In genomic region chr10:82800094-82800493, GRCm38 (mm10) we compare ENCODE assay signal across 24 mouse cellular contexts. TPM values are rescaled to one million over a fixed set of nuclear protein-coding genes. Genes with fewer than 3 reads are reported as not detected.
DNase-seq lines count a peak whose midpoint lies in the region; ATAC-seq lines count a peak whose summit lies in the region.
"Had no signal": no experiment of that assay in that cellular context is flagged by ENCODE, and none has a peak within 500 bp of the region (broad histone marks: within the 10 kb centered on the region; RNA-seq: fewer than 3 reads in every experiment).

No protein-coding gene starts in this region.

- no peaks in the 10 kb centered on the region for H3K27me3 ChIP-seq in embryonic facial prominence, embryonic 14.5 days (replicated peaks; ENCODE audit: control insufficient read depth, insufficient read depth, low read length)
- H3K27me3 ChIP-seq in embryonic facial prominence, embryonic 10.5 days (replicated peaks; ENCODE audit: low read depth, poor library complexity, severe bottlenecking) = no peaks in the 10 kb centered on the region
- no peaks in the 10 kb centered on the region for H3K27me3 ChIP-seq in stomach, embryonic 16.5 days (ENCODE audit: control insufficient read depth, insufficient read depth, low read length)
- H3K27me3 ChIP-seq: CH12.LX; embryonic facial prominence, embryonic 13.5 days; forebrain, embryonic 13.5 days; forebrain, embryonic 15.5 days; Patski had no signal

- ATAC-seq in embryonic facial prominence, embryonic 14.5 days (ENCODE audit: low read depth) = peak; percentile 34; the same call in 1 of the 2 replicates
- peak; percentile 56; the same call in 1 of the 2 replicates for ATAC-seq in stomach, embryonic 16.5 days (ENCODE audit: insufficient read depth, low FRiP score)
- ATAC-seq: activated CD4-positive, CD25-positive, alpha-beta regulatory T cell, adult 4 months; CD4-positive, CD25-positive, alpha-beta regulatory T cell, adult 4 months; forebrain, embryonic 13.5 days; forebrain, embryonic 15.5 days; forebrain, postnatal 0 days; Patski had no signal

- WGBS in embryonic facial prominence, embryonic 14.5 days = 55% methylated on average over 5 of the region's 5 CpGs
- 79% methylated on average over 5 of the region's 5 CpGs for WGBS in embryonic facial prominence, embryonic 10.5 days
- WGBS in stomach, embryonic 16.5 days = 52% methylated on average over 5 of the region's 5 CpGs

- no peak overlapping the region for H3K4me2 ChIP-seq in embryonic facial prominence, embryonic 14.5 days (ENCODE audit: low read depth, low read length)
- no peak overlapping the region for H3K4me2 ChIP-seq in stomach, embryonic 16.5 days (ENCODE audit: low read depth, low read length)
- H3K4me2 ChIP-seq: embryonic facial prominence, embryonic 13.5 days; forebrain, embryonic 13.5 days; forebrain, embryonic 15.5 days had no signal

- no peaks in the 10 kb centered on the region for H3K36me3 ChIP-seq in embryonic facial prominence, embryonic 14.5 days (ENCODE audit: control insufficient read depth, insufficient read depth, low read length)
- no peaks in the 10 kb centered on the region for H3K36me3 ChIP-seq in embryonic facial prominence, embryonic 10.5 days (replicated peaks)
- H3K36me3 ChIP-seq in stomach, embryonic 16.5 days (ENCODE audit: control insufficient read depth, insufficient read depth, low read length) = no peaks in the 10 kb centered on the region
- H3K36me3 ChIP-seq: embryonic facial prominence, embryonic 13.5 days; forebrain, embryonic 10.5 days; forebrain, embryonic 15.5 days; G1E had no signal

- H3K4me3 ChIP-seq in embryonic facial prominence, embryonic 14.5 days (ENCODE audit: low read depth, low read length) = no peak overlapping the region
- H3K4me3 ChIP-seq in embryonic facial prominence, embryonic 10.5 days = no peak overlapping the region
- H3K4me3 ChIP-seq in stomach, embryonic 16.5 days (replicated peaks; ENCODE audit: low read length) = no peak overlapping the region
- H3K4me3 ChIP-seq: embryonic facial prominence, embryonic 13.5 days; forebrain, embryonic 10.5 days; forebrain, embryonic 13.5 days; forebrain, embryonic 15.5 days had no signal

- H3K9ac ChIP-seq in embryonic facial prominence, embryonic 14.5 days (ENCODE audit: low read depth, low read length) = no peak overlapping the region
- no peak overlapping the region for H3K9ac ChIP-seq in stomach, embryonic 16.5 days (ENCODE audit: low read length)
- H3K9ac ChIP-seq: embryonic facial prominence, embryonic 13.5 days; forebrain, embryonic 13.5 days; forebrain, embryonic 15.5 days; forebrain, postnatal 0 days had no signal

- DNase-seq in embryonic facial prominence, embryonic 14.5 days (ENCODE audit: low spot score) = peak; percentile 51
- DNase-seq in embryonic facial prominence, embryonic 10.5 days (ENCODE audit: low spot score) = no peak
- peak; percentile 50 for DNase-seq in fat pad, adult 2 months (ENCODE audit: extremely low read depth, low read depth, low spot score)
- no peak for DNase-seq in left cerebral cortex, postnatal 14 days (ENCODE audit: low spot score in 2 of 2)
- no peak for DNase-seq in testis, postnatal 14 days (ENCODE audit: low spot score)
- DNase-seq: adrenal gland, adult 8-10 months; adrenal gland, postnatal 14 days; adrenal gland, postnatal 36 days; B cell, adult 2 months; cerebellum, adult 11-12 months; cerebellum, adult 2 months; cerebellum, adult 9-10 months; cerebellum, postnatal 25 days; forebrain, postnatal 0 days had no signal

- H3K27ac ChIP-seq in embryonic facial prominence, embryonic 14.5 days (replicated peaks; ENCODE audit: low read depth, low read length) = no peak overlapping the region
- no peak overlapping the region for H3K27ac ChIP-seq in embryonic facial prominence, embryonic 10.5 days (replicated peaks)
- no peak overlapping the region for H3K27ac ChIP-seq in stomach, embryonic 16.5 days (ENCODE audit: low read length)
- H3K27ac ChIP-seq: embryonic facial prominence, embryonic 13.5 days; forebrain, embryonic 10.5 days; forebrain, embryonic 13.5 days; forebrain, embryonic 15.5 days had no signal

- peaks cover 14% of the 10 kb centered on the region for H3K4me1 ChIP-seq in embryonic facial prominence, embryonic 14.5 days (ENCODE audit: control insufficient read depth, insufficient read depth, low read length)
- H3K4me1 ChIP-seq in embryonic facial prominence, embryonic 10.5 days = peaks cover 21% of the 10 kb centered on the region
- no peaks in the 10 kb centered on the region for H3K4me1 ChIP-seq in stomach, embryonic 16.5 days (ENCODE audit: control insufficient read depth, insufficient read depth, low read length)

- H3K9me3 ChIP-seq in embryonic facial prominence, embryonic 14.5 days (ENCODE audit: control insufficient read depth, low read length) = no peaks in the 10 kb centered on the region
- no peaks in the 10 kb centered on the region for H3K9me3 ChIP-seq in embryonic facial prominence, embryonic 10.5 days
- H3K9me3 ChIP-seq in stomach, embryonic 16.5 days (replicated peaks; ENCODE audit: control insufficient read depth, low read length) = no peaks in the 10 kb centered on the region
- H3K9me3 ChIP-seq: embryonic facial prominence, embryonic 13.5 days; forebrain, embryonic 10.5 days; forebrain, embryonic 13.5 days; forebrain, embryonic 15.5 days; G1E had no signal

- intact Hi-C loops in left cerebral cortex, postnatal 14 days (cut with DNase I) = no loop called here

RNA-seq across cellular contexts. Expression of gene Txnrd1, which starts 33.7 kb away (rescaled TPM):
- polyA plus RNA-seq in embryonic facial prominence, embryonic 14.5 days (2014; fragmentation: Nextera tagmentation; extraction: Ambion mirVana) = 85.0 and 98.9 TPM in 2 replicates
- polyA plus RNA-seq in embryonic facial prominence, embryonic 10.5 days (2016; fragmentation: Nextera tagmentation; extraction: Ambion mirVana) = 169 and 177 TPM in 2 replicates
- 77.4 and 79.4 TPM in 2 replicates for polyA plus RNA-seq in stomach, embryonic 16.5 days (2015; fragmentation: Nextera tagmentation; extraction: Ambion mirVana)
- total RNA-seq in left cerebral cortex, postnatal 14 days (2021) = 10 to 100 TPM; 45.6 to 48.6 TPM

RNA-seq across cellular contexts. Expression of gene Nfyb, which starts 36.1 kb away (rescaled TPM):
- polyA plus RNA-seq in embryonic facial prominence, embryonic 14.5 days (2014; fragmentation: Nextera tagmentation; extraction: Ambion mirVana) = 41.8 and 45.7 TPM in 2 replicates
- 54.6 and 56.3 TPM in 2 replicates for polyA plus RNA-seq in embryonic facial prominence, embryonic 10.5 days (2016; fragmentation: Nextera tagmentation; extraction: Ambion mirVana)
- 39.8 and 39.9 TPM in 2 replicates for polyA plus RNA-seq in stomach, embryonic 16.5 days (2015; fragmentation: Nextera tagmentation; extraction: Ambion mirVana)
- 10 to 100 TPM; 61.6 to 70.6 TPM for total RNA-seq in left cerebral cortex, postnatal 14 days (2021)

Comparison
In these comparisons a context has a peak if more than half of its experiments do, and no peak if none do; other contexts are left out.
1. DNase-seq: peak in embryonic facial prominence, embryonic 14.5 days (single experiment) and fat pad, adult 2 months (single experiment); none in embryonic facial prominence, embryonic 10.5 days (single experiment), left cerebral cortex, postnatal 14 days (0 of 2) and testis, postnatal 14 days (single experiment).